Mouse (Mus musculus) kidney, embryonic 14.5 days (tissue): ENCODE data around the gene Ankrd13a. TPM values are rescaled to one million over a fixed set of nuclear protein-coding genes. Genes with fewer than 3 reads are reported as not detected.

ENCODE experiments used
- ATAC-seq: fragments of 200-750 bp; cut with Nextera tagmentation; 2 replicates; pipeline ENCODE4 v1.8.0; 2017; ENCODE audit warnings: moderate number of reproducible peaks, mild to moderate bottlenecking, moderate TSS enrichment, moderate library complexity; ENCODE audit not compliant: low FRiP score, low TSS enrichment
- H3K27ac ChIP-seq: fragments of 300-500 bp; sonication (generic); 2 replicates; pipeline ENCODE4 v1.5.1; 2014; ENCODE audit warnings: low read depth, mild to moderate bottlenecking, low read length, moderate library complexity, mixed read lengths
- H3K27me3 ChIP-seq: fragments of 300-500 bp; sonication (generic); 2 replicates; pipeline ENCODE4 v1.6.1; 2014; ENCODE audit warnings: mild to moderate bottlenecking, low read length; ENCODE audit not compliant: control insufficient read depth, insufficient read depth
- H3K36me3 ChIP-seq: fragments of 300-500 bp; sonication (generic); 2 replicates; pipeline ENCODE4 v1.6.1; 2014; ENCODE audit warnings: low read length, mixed read lengths; ENCODE audit not compliant: control insufficient read depth, insufficient read depth
- H3K4me1 ChIP-seq: fragments of 300-500 bp; sonication (generic); 2 replicates; pipeline ENCODE4 v1.6.1; 2014; ENCODE audit warnings: low read length, mixed read lengths; ENCODE audit not compliant: control insufficient read depth, insufficient read depth
- H3K4me2 ChIP-seq: fragments of 300-500 bp; sonication (generic); replicated peaks from 2 replicates; pipeline ENCODE4 v1.6.1; 2014; ENCODE audit warnings: low read depth, mild to moderate bottlenecking, low read length
- H3K4me3 ChIP-seq: fragments of 300-500 bp; sonication (generic); 2 replicates; pipeline ENCODE4 v1.5.1; 2014; ENCODE audit warnings: mild to moderate bottlenecking, low read length
- H3K9ac ChIP-seq: fragments of 300-500 bp; sonication (generic); 2 replicates; pipeline ENCODE4 v1.6.1; 2014; ENCODE audit warnings: low read depth, mild to moderate bottlenecking, low read length, moderate library complexity
- H3K9me3 ChIP-seq: fragments of 300-500 bp; sonication (generic); 2 replicates; pipeline ENCODE4 v1.6.1; 2016; ENCODE audit warnings: low read length; ENCODE audit not compliant: control insufficient read depth
- WGBS: fragments of 180-500 bp; shearing (Covaris S2); extraction: QIAGEN DNeasy Blood & Tissue Kit; methylation state at CpG from one replicate; pipeline ENCODE4 v1.1.7; 2014; 5-methylcytosine and 5-hydroxymethylcytosine counted together
- polyA plus RNA-seq: library from polyadenylated mRNA; unstranded; fragments of >200 nt; fragmentation: Nextera tagmentation; extraction: Ambion mirVana; gene quantifications from 2 replicates; pipeline ENCODE4 v1.2.1, GENCODE M21; 2014

Gene Ankrd13a
- polyA plus RNA-seq, 1 experiment from 2014 or later = 67.9 TPM

DNA sequence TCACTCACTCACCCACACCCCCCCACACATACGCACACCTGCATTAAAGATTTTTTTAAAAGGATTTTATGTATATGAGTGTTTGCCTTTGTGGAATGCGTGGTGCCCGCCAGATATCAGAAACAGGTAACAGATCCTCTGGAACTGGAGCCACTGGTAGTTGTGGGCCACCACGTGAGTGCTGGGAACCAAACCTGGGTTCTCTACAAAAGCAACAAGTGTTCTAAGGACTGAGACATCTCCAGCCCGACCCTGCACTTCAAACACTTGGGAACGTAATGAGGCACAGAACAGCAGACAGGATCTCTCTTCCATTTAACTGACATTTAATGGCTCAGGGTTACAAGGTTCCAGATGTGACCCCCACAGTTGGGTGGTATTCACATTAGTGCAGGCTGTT, 33.4 kb downstream of the Ankrd13a start:
- Histone ChIP-seq H3K27ac (0 out of 2 replicates have a peak overlapping the region, but pooled peaks have one; percentile 56), H3K4me2 (no peak overlapping the region), H3K27me3 (no peaks in the 10 kb centered on the region), H3K9me3 (no peaks in the 10 kb centered on the region), H3K4me3 (no peak overlapping the region), H3K36me3 (peaks cover 61% of the 10 kb centered on the region), H3K4me1 (peaks cover 7% of the 10 kb centered on the region; the same call in 1 of the 2 replicates), H3K9ac (no peak overlapping the region)
- 66% methylated on average over 6 of the region's 6 CpGs for WGBS
- no peak for ATAC-seq

GRCm38 (mm10) chr5:114808385-114808784, 33.9 kb downstream of the Ankrd13a start:
- Histone ChIP-seq H3K4me3 (no peak overlapping the region), H3K4me2 (no peak overlapping the region), H3K4me1 (peaks cover 7% of the 10 kb centered on the region; the same call in 1 of the 2 replicates), H3K9me3 (no peaks in the 10 kb centered on the region), H3K27ac (no peak overlapping the region), H3K27me3 (no peaks in the 10 kb centered on the region), H3K36me3 (peaks cover 57% of the 10 kb centered on the region), H3K9ac (no peak overlapping the region)
- 80% methylated on average over 8 of the region's 8 CpGs for WGBS
- ATAC-seq = no peak

DNA sequence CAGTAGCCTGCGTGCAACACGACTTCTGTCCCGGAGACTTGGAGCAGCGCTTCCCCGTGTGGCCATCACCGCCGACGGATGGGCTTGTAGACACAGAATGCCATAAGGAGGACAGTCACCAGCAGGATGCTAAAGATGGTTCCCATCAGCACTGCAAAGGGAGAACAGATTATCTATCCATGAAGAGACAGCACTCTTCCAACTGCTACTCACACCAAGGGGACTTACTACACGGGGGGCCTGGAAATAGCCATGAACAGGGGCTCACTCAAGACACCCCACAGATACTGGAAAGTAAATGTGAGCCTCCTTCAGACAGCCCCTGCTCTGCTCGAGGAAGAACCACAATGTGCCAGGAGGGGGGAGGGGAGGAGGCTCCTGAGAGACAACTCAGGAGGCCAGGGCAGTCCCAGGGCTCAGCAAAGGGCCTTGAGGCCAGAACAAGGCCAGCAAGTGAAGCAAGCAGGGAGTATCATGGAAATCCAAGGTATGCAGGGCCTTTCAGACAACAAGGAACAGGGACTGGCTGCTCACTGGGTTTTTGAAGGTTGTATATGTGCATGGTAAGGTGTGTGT, 34.8 kb downstream of the Ankrd13a start:
- H3K36me3 ChIP-seq = peaks cover 48% of the 10 kb centered on the region
- 0 out of 2 replicates have a peak overlapping the region, but pooled peaks have one; percentile 2 for H3K27ac ChIP-seq
- H3K4me2 ChIP-seq = no peak overlapping the region
- no peaks in the 10 kb centered on the region for H3K27me3 ChIP-seq
- 84% methylated on average over 10 of the region's 10 CpGs for WGBS
- H3K4me1 ChIP-seq = peaks cover 7% of the 10 kb centered on the region; the same call in 1 of the 2 replicates
- no peak overlapping the region for H3K4me3 ChIP-seq
- H3K9me3 ChIP-seq = no peaks in the 10 kb centered on the region
- no peak overlapping the region for H3K9ac ChIP-seq
- ATAC-seq = no peak

DNA sequence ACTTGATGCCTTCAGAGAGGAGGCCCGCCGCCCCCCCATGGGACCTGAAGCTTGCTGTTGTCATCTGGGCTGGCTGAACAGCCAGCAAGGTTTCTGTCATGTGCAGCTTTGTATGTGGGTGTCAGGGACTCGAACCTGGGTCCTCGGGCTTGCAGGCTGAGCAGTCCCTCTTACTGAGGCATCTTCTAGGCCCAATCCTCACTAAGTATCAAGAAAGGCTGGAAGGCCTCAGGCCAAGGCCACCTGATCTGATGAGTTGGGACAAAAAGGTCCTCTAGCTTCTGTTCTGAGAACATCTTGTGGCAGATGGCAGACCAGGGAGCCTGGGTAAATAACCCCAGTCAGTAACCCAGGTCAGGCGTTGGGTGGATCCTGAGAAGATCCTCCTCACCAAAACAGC, 35.3 kb downstream of the Ankrd13a start:
- WGBS = 93% methylated on average over 5 of the region's 5 CpGs
- peaks cover 7% of the 10 kb centered on the region; the same call in 1 of the 2 replicates for H3K4me1 ChIP-seq
- no peak for ATAC-seq

GRCm38 (mm10) chr5:114813525-114814181, 39.2 kb downstream of the Ankrd13a start:
- Histone ChIP-seq H3K4me1 (peaks cover 3% of the 10 kb centered on the region; the same call in 1 of the 2 replicates), H3K4me2 (peak overlapping the region; percentile 52), H3K27me3 (no peaks in the 10 kb centered on the region), H3K9ac (peak overlapping the region; percentile 82), H3K9me3 (no peaks in the 10 kb centered on the region), H3K27ac (peak overlapping the region; percentile 77), H3K4me3 (peak overlapping the region; percentile 86), H3K36me3 (peaks cover 14% of the 10 kb centered on the region)
- ATAC-seq = peak; percentile 95
- under 1% methylated on average over 50 of the region's 50 CpGs for WGBS

More for the DNA sequence above, 35.3 kb downstream of the Ankrd13a start:
- H3K27me3 ChIP-seq = no peaks in the 10 kb centered on the region
- H3K36me3 ChIP-seq = peaks cover 42% of the 10 kb centered on the region
- no peak overlapping the region for H3K4me3 ChIP-seq
- no peak overlapping the region for H3K4me2 ChIP-seq
- H3K9me3 ChIP-seq = no peaks in the 10 kb centered on the region
- H3K9ac ChIP-seq = no peak overlapping the region
- 0 out of 2 replicates have a peak overlapping the region, but pooled peaks have one; percentile 2 for H3K27ac ChIP-seq

DNA sequence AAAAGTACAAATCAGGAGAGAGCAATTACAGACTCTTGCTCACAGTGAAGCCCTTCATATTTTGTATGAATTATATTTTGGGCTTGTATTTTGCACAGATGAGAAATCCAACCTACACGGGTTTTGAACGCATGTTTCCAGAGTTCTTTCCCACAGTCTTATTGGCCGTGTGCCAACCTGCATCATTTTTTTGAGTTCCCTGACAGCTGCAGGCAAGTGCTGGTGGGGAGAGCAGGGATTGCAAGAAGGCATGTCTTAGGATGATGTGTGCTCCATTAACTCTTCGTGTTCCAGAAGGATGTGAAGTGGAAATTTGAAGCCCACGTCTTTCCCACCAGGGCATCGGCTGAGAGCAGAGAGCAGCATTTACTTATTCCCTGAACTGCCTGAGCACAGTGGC, 42.1 kb downstream of the Ankrd13a start:
- H3K9me3 ChIP-seq = peaks cover 3% of the 10 kb centered on the region; the same call in 1 of the 2 replicates
- no peak overlapping the region for H3K27ac ChIP-seq
- H3K36me3 ChIP-seq = no peaks in the 10 kb centered on the region; the same call in 1 of the 2 replicates
- H3K27me3 ChIP-seq = no peaks in the 10 kb centered on the region
- H3K4me2 ChIP-seq = no peak overlapping the region
- no peak for ATAC-seq
- H3K4me3 ChIP-seq = no peak overlapping the region
- WGBS = 56% methylated on average over 6 of the region's 6 CpGs
- H3K9ac ChIP-seq = no peak overlapping the region
- H3K4me1 ChIP-seq = no peaks in the 10 kb centered on the region

DNA sequence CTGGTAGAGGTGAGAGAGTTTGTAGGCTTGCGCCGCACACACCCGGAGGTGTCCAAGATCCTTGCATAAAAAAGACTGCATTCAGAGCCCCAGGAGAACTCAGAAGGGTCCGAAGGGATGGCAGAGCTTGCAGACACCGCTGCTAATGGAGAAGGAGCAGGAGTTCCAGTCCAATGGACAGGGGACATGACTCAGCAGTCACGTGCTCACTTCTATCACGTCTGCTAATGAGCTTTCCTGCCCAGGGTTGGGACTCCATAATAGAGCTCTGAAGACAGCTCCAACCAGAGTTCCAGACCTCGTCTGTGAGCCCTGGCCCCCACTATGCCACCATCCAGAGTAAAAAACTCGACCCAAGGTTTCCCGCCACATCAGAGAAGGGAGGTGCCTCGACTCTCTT, 43.6 kb downstream of the Ankrd13a start:
- Histone ChIP-seq H3K9ac (no peak overlapping the region), H3K4me2 (no peak overlapping the region), H3K9me3 (peaks cover 7% of the 10 kb centered on the region; the same call in 1 of the 2 replicates), H3K36me3 (no peaks in the 10 kb centered on the region; the same call in 1 of the 2 replicates), H3K27ac (no peak overlapping the region), H3K4me3 (no peak overlapping the region), H3K4me1 (no peaks in the 10 kb centered on the region), H3K27me3 (no peaks in the 10 kb centered on the region)
- no peak for ATAC-seq
- 57% methylated on average over 10 of the region's 11 CpGs for WGBS

DNA sequence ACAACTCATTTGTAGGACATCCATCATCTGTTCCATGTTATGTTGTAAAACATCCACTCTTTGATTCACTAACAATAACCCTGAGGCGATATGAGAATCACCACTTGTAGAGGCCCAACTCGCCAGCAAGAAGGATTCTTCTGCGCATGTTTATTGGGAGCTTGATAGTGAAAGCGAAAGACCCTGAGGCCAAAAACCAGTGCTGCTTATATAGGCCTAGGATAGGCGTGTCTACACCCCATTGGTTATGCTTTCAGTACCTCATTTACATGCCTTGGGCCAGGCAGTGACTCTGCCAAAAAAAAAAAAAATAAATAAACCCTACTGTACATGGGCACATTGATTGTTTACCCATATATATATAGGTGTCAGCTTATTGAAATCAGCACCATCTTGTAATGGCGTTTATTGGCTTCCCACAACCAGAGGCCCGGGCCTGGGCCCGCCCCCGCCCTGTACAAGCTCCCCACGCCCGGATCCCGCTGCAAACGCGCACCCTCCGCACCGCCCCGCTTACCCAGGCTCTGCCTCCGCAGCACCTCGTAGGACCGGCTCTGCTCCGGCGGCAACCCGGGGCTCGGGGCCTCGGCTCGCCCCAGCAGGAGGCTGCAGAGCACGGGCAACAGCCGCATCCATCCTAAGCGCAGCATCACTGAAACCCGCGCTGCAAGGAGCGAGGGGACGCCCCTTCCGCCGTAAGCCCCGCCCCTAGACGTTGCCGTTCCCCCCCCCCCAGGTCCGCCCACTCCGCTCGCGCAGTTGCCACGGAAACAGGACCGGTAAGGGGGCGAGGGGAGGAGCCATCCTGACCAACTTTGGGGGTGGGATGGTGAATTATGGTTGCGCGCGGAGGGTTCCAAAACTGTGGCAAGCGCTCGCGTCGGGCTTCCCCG, 48.6 kb downstream of the Ankrd13a start, which contains the start of gene 1500011B03Rik:
Gene 1500011B03Rik (minus strand): TSS at position 673 of the 893 bp plus-strand sequence.
- Histone ChIP-seq H3K4me1 (no peaks in the 10 kb centered on the region), H3K4me2 (peak within 1 kb of the TSS; percentile 35), H3K9me3 (peaks cover 7% of the 10 kb centered on the region; the same call in 1 of the 2 replicates), H3K4me3 (peak within 1 kb of the TSS; percentile 44), H3K36me3 (no peaks in the 10 kb centered on the region; the same call in 1 of the 2 replicates), H3K27ac (no peak within 1 kb of the TSS), H3K27me3 (no peaks in the 10 kb centered on the region), H3K9ac (peak within 1 kb of the TSS; percentile 48)
- peak; percentile 87 for ATAC-seq
- 8% methylated on average over 53 of the region's 53 CpGs for WGBS
